Mouse (Mus musculus): ENCODE measurements around the gene Nfatc2.
A peak's percentile ranks its signal among the peaks of the same experiment; 100 is the strongest.

Nfatc2 gene

GRCm38 (mm10) chr2:168601491-168602386 is at the start of gene Nfatc2:
Nfatc2 (minus strand) TSS chr2:168601657.
- DNase-seq (ENCODE audit: low read depth) = peak; percentile 93

DNA sequence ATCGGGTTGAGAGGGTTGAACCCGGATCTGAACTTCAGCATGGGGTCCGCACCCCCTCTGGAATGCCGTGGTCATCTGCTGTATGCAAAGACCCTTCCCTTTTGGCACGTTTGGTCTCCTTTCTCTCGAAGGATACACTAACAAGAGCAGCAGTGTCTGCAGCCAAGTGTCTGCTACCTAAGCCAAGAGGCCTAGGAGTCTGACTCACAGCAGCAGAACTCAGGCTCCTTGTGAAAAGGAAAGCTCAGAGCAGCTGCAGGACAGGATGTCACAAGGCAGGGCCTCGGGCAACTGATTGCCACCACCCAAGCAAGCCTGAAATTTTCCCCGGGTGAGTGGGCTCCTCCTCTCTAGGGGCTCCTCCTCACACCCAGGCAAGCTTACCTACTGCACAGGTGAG is 46.7 kb upstream of the Nfatc2 start:
- DNase-seq (ENCODE audit: low read depth) = no peak

GRCm38 (mm10) chr2:168644855-168645254 is 43.4 kb upstream of the Nfatc2 start:
- no peak for DNase-seq (ENCODE audit: low read depth)

DNA sequence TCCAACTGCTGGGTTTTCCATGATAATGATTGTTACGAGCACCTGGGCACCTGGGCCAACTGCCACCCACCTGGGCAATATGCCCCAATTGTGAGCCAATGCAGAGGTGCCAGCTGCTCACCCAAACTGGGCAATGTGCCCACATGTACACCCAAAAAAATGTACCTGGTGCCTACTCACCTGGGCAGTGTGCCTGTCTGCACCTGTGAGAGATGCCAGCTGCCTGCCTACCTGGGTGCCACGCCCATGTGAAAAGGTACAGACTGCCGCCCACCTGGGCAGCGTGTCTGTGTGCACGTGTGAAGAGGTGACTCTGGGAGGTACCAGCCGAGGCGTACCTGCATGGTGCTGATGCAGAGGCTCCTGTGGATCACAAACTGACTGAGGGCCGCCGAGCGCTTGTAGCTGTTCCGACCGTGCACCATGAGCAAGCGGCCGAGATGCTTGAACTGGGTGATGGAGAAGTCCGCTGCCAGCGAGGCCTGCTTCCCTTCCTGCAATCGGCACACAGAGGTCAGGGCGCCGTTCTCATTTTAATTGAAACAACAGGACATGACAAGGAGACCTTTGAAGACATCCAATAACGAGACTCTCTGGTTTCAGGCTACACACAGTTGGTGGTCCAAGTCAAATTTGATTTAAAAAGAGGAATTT is 42.2 kb upstream of the Nfatc2 start:
- no peak for DNase-seq (ENCODE audit: low read depth)

GRCm38 (mm10) chr2:168642187-168642586 is 40.7 kb upstream of the Nfatc2 start:
- no peak for DNase-seq (ENCODE audit: low read depth)

DNA sequence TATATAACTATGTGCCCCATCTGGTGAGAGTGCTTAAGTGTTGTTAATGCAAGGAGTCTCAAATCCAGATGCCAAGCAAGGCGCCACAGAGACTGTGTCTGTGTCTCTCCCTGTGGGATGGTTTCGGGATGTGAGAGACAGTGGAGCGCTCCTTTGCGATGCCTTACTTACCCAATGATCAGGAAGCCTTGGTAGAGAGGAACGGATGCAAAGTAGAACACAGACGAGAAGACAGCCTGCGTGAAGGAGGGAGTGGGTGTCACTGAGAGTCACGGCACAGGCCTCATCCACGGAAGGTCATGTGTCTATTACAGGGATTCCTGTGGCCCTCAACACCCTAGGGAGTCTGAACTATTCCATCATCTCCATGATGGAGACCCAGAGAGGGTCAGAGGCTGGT is 39.0 kb upstream of the Nfatc2 start:
- no peak for DNase-seq (ENCODE audit: low read depth)

DNA sequence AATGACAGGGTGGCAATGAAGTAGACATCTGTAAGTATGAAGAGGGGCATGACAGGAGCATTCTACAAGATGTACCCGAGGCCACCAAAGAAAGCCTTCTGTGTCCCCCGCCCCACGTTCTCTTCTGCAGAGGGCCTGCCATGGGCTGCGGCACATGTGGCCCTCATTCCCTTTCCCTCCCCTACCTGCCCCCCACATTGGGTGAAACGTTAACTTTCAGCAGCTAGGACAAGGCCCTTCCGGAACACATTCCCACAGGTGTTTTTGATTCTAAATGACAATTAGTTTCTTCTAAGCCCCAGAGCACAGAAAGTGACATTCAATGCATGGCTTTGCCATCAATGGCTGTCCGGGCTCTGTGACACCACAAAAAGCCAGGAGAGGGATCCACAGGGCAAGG is 33.4 kb upstream of the Nfatc2 start:
- no peak for DNase-seq (ENCODE audit: low read depth)

DNA sequence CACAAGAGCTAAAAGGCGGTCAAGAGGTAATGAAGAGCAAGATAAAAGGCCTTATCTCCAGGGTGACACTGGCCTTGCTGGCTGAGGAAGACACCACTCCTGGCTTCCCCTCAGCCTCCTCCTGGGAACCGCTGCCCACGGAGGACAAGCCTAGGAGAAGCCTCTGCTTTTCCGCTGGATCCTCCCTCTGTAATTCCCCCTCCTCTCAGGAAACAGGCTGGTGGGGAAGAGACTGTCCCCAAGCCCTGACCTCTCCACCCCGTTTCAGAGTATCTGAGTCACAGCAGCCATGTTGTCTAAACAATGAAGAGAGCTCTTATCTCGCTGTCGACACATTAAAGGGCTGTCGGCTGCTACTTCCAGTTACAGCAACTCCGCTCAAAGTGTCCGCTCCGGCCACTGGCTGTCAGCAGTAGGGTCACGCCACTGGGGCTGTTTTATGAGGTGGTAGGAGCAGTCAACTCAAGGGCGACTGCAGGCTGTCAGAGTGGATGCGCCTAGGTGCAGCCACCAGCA is 31.9 kb upstream of the Nfatc2 start:
- DNase-seq (ENCODE audit: low read depth) = no peak

- no peak for DNase-seq (ENCODE audit: low read depth)
Measured at GRCm38 (mm10) chr2:168632543-168632942, 31.1 kb upstream of the Nfatc2 start.

DNA sequence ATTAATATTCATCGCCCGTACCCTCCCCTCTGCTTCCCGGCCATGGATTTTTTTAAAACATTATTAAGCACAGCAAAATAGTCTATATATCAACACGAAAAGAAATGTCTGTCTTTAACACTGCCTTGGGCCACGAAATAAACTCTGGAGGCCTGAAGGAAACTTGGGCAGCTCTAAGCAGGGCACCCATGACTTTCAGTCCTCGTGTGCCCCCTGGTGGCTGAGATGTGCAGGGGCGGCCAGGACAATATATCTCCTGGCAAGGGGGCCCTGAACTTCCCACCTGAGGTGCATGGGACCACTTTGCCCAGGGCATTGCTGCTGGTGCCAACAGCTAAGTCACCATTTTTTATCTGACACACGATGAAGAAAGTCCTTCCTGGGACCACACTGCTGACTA is 27.3 kb upstream of the Nfatc2 start:
- no peak for DNase-seq (ENCODE audit: low read depth)

DNA sequence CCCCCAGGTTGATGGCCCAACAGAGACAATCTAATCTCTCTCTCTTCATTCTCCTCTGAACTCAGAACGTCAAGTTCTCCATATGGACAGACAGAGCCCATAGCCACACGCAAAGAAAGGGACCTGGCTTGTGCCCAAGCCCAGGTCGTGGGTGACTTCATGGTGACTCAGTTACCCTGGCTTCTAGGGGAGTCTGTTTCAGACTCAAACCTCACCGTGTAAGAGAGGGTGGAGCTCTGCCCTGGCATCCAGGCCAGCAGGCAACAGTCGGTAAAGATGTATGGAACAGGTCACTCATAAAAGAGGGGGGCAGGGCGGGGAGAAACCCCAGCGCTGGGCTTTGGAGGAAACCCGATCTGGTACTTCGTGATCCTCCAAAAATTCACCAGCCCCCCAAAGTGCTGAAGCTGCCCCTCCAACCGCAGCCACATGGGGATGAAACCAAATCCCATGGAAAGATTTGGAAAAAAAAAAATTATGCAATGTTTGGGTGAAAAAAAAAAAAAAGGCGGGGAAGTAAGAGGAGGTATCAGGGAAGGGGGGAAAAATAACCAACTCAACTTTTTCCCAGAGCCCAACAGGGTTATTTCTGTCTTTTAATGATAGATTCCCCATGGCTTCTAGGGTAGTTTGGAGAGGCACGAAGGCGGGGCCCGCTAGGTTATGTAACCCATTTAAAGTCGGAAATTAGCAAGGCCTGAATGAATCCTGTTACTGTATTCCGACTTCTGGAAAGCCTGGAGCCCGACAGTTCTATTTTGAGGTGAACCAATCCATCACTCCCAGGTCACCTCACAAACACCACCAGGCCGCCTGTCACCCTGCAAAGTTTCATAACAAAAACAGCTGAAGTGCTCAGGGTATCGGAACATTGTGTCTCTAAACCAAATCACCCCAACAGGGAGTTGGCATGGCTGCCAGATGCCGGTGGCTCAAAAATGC is 26.6 kb upstream of the Nfatc2 start:
- DNase-seq (ENCODE audit: low read depth) = no peak

DNA sequence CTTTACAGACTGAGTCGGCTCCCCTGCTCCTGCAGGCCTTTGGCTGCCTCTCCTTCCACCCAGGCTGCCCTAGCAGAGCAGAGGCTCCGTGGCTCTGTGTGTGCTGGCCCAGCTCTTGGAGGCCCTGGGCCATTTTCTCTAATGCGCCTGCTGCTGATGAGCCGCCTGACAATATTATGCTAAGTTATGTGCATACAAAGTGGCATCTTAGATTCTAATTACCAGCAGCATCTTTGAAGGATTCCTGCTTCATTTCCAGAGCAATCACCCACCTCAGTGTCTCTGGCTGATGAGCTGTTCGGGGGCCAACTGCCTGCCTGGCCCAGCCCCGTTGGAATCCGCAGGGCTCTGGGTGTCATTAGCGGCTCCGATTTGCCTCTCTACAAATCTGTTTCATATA is 24.9 kb upstream of the Nfatc2 start:
- no peak for DNase-seq (ENCODE audit: low read depth)

DNA sequence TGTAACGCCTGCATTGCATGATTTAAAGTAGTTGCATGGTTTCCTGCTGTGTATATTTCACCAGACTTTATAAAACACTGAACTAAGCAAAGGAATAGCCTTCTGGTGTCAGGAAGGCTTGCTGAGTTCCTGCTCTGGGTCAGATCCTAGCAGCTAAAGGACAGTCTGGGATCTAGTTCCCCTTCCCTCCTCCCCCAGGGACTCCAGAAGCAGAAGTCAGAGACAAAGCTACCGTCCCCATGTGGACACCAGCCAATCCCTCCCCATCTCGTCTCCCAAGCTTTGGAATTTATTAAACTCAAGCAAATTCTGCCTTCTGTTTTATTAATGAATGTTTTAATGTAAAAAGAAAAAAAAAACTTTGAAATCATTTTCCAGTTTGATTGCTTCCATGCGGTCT is 23.6 kb upstream of the Nfatc2 start:
- no peak for DNase-seq (ENCODE audit: low read depth)

GRCm38 (mm10) chr2:168621111-168621802 is 19.8 kb upstream of the Nfatc2 start:
- DNase-seq (ENCODE audit: low read depth) = no peak

GRCm38 (mm10) chr2:168618205-168618717 is 16.8 kb upstream of the Nfatc2 start:
- DNase-seq (ENCODE audit: low read depth) = no peak

DNA sequence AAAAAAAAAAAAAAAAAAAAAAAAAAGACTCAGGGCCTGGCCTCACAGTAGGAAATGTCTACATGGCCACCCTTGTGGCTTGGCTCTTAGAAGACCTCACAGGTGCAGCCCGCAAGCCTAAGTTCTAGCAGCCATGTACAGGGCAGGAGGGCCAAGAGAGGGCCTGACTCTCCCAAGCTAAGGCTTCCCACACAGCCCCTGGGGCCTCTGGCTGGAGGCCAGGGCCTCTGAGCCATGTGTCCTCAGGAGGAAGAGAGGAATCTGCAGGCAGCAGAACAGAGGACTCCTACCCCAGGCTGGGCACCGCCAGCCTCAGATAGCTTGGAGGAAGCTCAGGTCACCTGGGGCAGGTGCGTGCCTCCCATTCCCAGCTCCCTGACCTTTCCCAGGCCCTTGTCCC is 13.7 kb upstream of the Nfatc2 start:
- no peak for DNase-seq (ENCODE audit: low read depth)

DNA sequence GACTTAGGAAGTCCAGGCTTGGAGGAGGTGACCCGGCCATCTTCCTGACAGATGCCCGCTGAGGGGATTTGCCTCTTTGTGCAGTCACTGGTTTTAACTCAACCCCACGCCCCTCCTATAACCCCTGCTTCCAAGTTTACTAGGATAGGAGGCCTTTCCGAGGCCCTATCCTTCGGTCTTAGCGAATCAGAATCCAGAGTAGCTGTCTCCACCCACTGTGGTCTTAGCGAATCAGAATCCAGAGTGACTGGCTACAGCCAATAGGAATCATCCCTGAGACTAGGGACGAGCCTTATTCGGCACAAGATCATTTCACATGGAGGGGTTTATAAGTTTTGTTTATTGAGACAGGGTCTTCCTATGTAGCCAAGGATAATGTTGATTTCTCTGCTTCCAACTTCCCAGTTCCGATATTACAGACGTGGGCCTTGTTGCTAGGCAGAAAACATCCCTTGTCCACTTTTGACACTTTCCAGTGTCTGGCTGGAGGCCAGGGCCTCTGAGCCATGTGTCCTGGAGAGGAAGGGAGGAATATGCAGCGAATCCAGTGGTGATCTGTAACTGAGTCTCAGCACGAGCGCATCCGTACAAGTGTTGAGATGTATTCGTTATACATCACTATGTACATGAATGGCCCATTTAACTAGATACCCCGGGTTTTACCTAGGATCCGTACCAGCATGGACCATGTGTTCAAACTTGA is 12.9 kb upstream of the Nfatc2 start:
- DNase-seq (ENCODE audit: low read depth) = no peak

GRCm38 (mm10) chr2:168613092-168613880 is 11.8 kb upstream of the Nfatc2 start:
- DNase-seq (ENCODE audit: low read depth) = no peak

DNA sequence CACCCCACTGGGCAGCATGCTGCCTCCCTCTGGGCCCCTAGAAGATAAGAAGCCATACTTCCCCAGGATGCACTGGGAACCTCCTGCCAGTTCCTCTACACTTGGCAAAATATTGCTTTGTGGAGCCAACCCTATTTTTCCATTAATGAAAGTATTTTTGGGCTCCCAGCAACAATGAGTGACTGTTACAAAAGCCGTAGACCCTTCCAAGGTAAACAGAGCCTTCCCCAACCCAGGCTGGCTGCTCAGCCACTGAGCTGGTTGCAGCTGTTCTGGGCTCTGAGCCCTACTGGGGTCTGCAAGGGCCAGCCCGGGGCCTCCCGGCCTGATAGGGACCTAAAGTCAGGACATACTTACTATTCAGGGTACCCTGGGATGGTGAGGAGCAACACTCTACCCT is 9.5 kb upstream of the Nfatc2 start:
- peak; percentile 70 for DNase-seq (ENCODE audit: low read depth)

All from fibroblast of lung, adult 2 months (primary cell).